Mouse (Mus musculus) neural tube, embryonic 11.5 days (tissue): ENCODE measurements around the gene Mindy4. TPM values are rescaled to one million over a fixed set of nuclear protein-coding genes. Genes with fewer than 3 reads are reported as not detected.

Experiments
- ATAC-seq: fragments of 200-750 bp; cut with Nextera tagmentation; 2 replicates; pipeline ENCODE4 v1.8.0; 2017; ENCODE audit warnings: moderate number of reproducible peaks, mild to moderate bottlenecking, moderate TSS enrichment, moderate library complexity; ENCODE audit not compliant: insufficient read depth, low FRiP score, low TSS enrichment
- DNase-seq: peaks from one replicate; pipeline ENCODE4 v3.0.0-alpha.2; 2015; ENCODE audit warnings: low spot score
- H3K27ac ChIP-seq: fragments of 300-500 bp; sonication (generic); 2 replicates; pipeline ENCODE4 v1.5.1; 2014; ENCODE audit warnings: low read depth, mild to moderate bottlenecking, low read length
- H3K27me3 ChIP-seq: fragments of 300-500 bp; sonication (generic); 2 replicates; pipeline ENCODE4 v1.6.1; 2014; ENCODE audit warnings: mild to moderate bottlenecking, low read length, mixed read lengths; ENCODE audit not compliant: control insufficient read depth, insufficient read depth
- H3K36me3 ChIP-seq: fragments of 300-500 bp; sonication (generic); 2 replicates; pipeline ENCODE4 v1.6.1; 2014; ENCODE audit warnings: mild to moderate bottlenecking, low read length, moderate library complexity, mixed read lengths; ENCODE audit not compliant: control insufficient read depth, insufficient read depth
- H3K4me1 ChIP-seq: fragments of 300-500 bp; sonication (generic); 2 replicates; pipeline ENCODE4 v1.6.1; 2014; ENCODE audit warnings: low read length, mixed read lengths; ENCODE audit not compliant: control insufficient read depth, insufficient read depth
- H3K4me2 ChIP-seq: fragments of 300-500 bp; sonication (generic); 2 replicates; pipeline ENCODE4 v1.6.1; 2014; ENCODE audit warnings: low read depth, mild to moderate bottlenecking, moderate library complexity
- H3K4me3 ChIP-seq: fragments of 300-500 bp; sonication (generic); 2 replicates; pipeline ENCODE4 v1.5.1; 2014; ENCODE audit warnings: low read depth, low read length
- H3K9ac ChIP-seq: fragments of 300-500 bp; sonication (generic); 2 replicates; pipeline ENCODE4 v1.6.1; 2014; ENCODE audit warnings: mild to moderate bottlenecking, low read length
- H3K9me3 ChIP-seq: fragments of 300-500 bp; sonication (generic); 2 replicates; pipeline ENCODE4 v1.6.1; 2016; ENCODE audit warnings: low read length; ENCODE audit not compliant: control insufficient read depth
- WGBS: fragments of 180-500 bp; shearing (Covaris S2); extraction: QIAGEN DNeasy Blood & Tissue Kit; methylation state at CpG from one replicate; pipeline ENCODE4 v1.1.7; 2014; 5-methylcytosine and 5-hydroxymethylcytosine counted together
- polyA plus RNA-seq: library from polyadenylated mRNA; unstranded; fragments of >200 nt; fragmentation: Nextera tagmentation; extraction: Ambion mirVana; gene quantifications from 2 replicates; pipeline ENCODE4 v1.2.1, GENCODE M21; 2014

Gene Mindy4
- polyA plus RNA-seq, 1 experiment from 2014 or later = 14.4 TPM

- Histone ChIP-seq H3K27me3 (no peaks in the 10 kb centered on the region), H3K9ac (no peak overlapping the region), H3K4me3 (no peak overlapping the region), H3K4me1 (no peaks in the 10 kb centered on the region), H3K4me2 (no peak overlapping the region), H3K9me3 (no peaks in the 10 kb centered on the region), H3K27ac (no peak overlapping the region), H3K36me3 (0 out of 2 replicates have a peak, but pooled peaks cover 2% of the 10 kb centered on the region)
- WGBS = 67% methylated on average over 14 of the region's 14 CpGs
- DNase-seq (no peak), ATAC-seq (no peak)
Observed at GRCm38 (mm10) chr6:55319585-55320551, 116.7 kb downstream of the Mindy4 start.

- Histone ChIP-seq H3K9me3 (no peaks in the 10 kb centered on the region), H3K4me1 (no peaks in the 10 kb centered on the region), H3K36me3 (0 out of 2 replicates have a peak, but pooled peaks cover 2% of the 10 kb centered on the region), H3K27me3 (no peaks in the 10 kb centered on the region), H3K9ac (no peak overlapping the region), H3K4me3 (no peak overlapping the region), H3K4me2 (no peak overlapping the region), H3K27ac (no peak overlapping the region)
- ATAC-seq = no peak
- no peak for DNase-seq
- 89% methylated on average over 4 of the region's 4 CpGs for WGBS
Observed at GRCm38 (mm10) chr6:55320894-55321293, 117.7 kb downstream of the Mindy4 start.

- no peaks in the 10 kb centered on the region for H3K9me3 ChIP-seq
- H3K4me3 ChIP-seq = no peak overlapping the region
- no peak overlapping the region for H3K9ac ChIP-seq
- ATAC-seq (no peak), DNase-seq (no peak)
- 64% methylated on average over 6 of the region's 6 CpGs for WGBS
- 0 out of 2 replicates have a peak, but pooled peaks cover 2% of the 10 kb centered on the region for H3K36me3 ChIP-seq
- H3K27ac ChIP-seq = no peak overlapping the region
- no peak overlapping the region for H3K4me2 ChIP-seq
- H3K4me1 ChIP-seq = no peaks in the 10 kb centered on the region
- H3K27me3 ChIP-seq = no peaks in the 10 kb centered on the region
Observed at GRCm38 (mm10) chr6:55321518-55321917, 118.3 kb downstream of the Mindy4 start.

- H3K4me2 ChIP-seq = no peak overlapping the region
- H3K36me3 ChIP-seq = 0 out of 2 replicates have a peak, but pooled peaks cover 2% of the 10 kb centered on the region
- DNase-seq = no peak
- no peak for ATAC-seq
- 87% methylated on average over 2 of the region's 2 CpGs for WGBS
- no peaks in the 10 kb centered on the region for H3K9me3 ChIP-seq
- no peaks in the 10 kb centered on the region for H3K4me1 ChIP-seq
- H3K4me3 ChIP-seq = no peak overlapping the region
- H3K27ac ChIP-seq = no peak overlapping the region
- no peaks in the 10 kb centered on the region for H3K27me3 ChIP-seq
- no peak overlapping the region for H3K9ac ChIP-seq
Observed at GRCm38 (mm10) chr6:55322980-55323379, 119.8 kb downstream of the Mindy4 start.

GRCm38 (mm10) chr6:55323908-55324634 is 120.9 kb downstream of the Mindy4 start:
- H3K4me2 ChIP-seq = no peak overlapping the region
- 83% methylated on average over 17 of the region's 17 CpGs for WGBS
- H3K27me3 ChIP-seq = no peaks in the 10 kb centered on the region
- ATAC-seq = no peak
- H3K4me3 ChIP-seq = no peak overlapping the region
- no peaks in the 10 kb centered on the region for H3K4me1 ChIP-seq
- H3K9me3 ChIP-seq = no peaks in the 10 kb centered on the region
- no peak overlapping the region for H3K9ac ChIP-seq
- no peak for DNase-seq
- H3K36me3 ChIP-seq = no peaks in the 10 kb centered on the region
- H3K27ac ChIP-seq = no peak overlapping the region

- H3K27ac ChIP-seq = no peak overlapping the region
- WGBS = 75% methylated on average over 1 of the region's 1 CpGs
Observed at GRCm38 (mm10) chr6:55324785-55325184, 121.6 kb downstream of the Mindy4 start.

GRCm38 (mm10) chr6:55326299-55326698 is 123.1 kb downstream of the Mindy4 start:
- no peaks in the 10 kb centered on the region for H3K4me1 ChIP-seq
- DNase-seq (no peak), ATAC-seq (no peak)
- no peak overlapping the region for H3K27ac ChIP-seq
- no peaks in the 10 kb centered on the region for H3K27me3 ChIP-seq
- WGBS = 83% methylated on average over 4 of the region's 4 CpGs
- no peaks in the 10 kb centered on the region for H3K36me3 ChIP-seq
- no peak overlapping the region for H3K4me3 ChIP-seq
- no peak overlapping the region for H3K9ac ChIP-seq
- H3K9me3 ChIP-seq = no peaks in the 10 kb centered on the region
- no peak overlapping the region for H3K4me2 ChIP-seq

More at GRCm38 (mm10) chr6:55324785-55325184, 121.6 kb downstream of the Mindy4 start:
- Histone ChIP-seq H3K27me3 (no peaks in the 10 kb centered on the region), H3K9me3 (no peaks in the 10 kb centered on the region), H3K4me2 (no peak overlapping the region), H3K4me3 (no peak overlapping the region), H3K9ac (no peak overlapping the region), H3K4me1 (no peaks in the 10 kb centered on the region), H3K36me3 (no peaks in the 10 kb centered on the region)
- ATAC-seq (no peak), DNase-seq (no peak)

GRCm38 (mm10) chr6:55327326-55327725 is 124.1 kb downstream of the Mindy4 start:
- 89% methylated on average over 13 of the region's 13 CpGs for WGBS

More at GRCm38 (mm10) chr6:55327326-55327725, 124.1 kb downstream of the Mindy4 start:
- Histone ChIP-seq H3K4me1 (no peaks in the 10 kb centered on the region), H3K27me3 (no peaks in the 10 kb centered on the region), H3K4me3 (no peak overlapping the region), H3K9me3 (no peaks in the 10 kb centered on the region), H3K36me3 (no peaks in the 10 kb centered on the region), H3K27ac (no peak overlapping the region), H3K4me2 (no peak overlapping the region), H3K9ac (no peak overlapping the region)
- no peak for DNase-seq
- no peak for ATAC-seq
